Mouse (Mus musculus): ENCODE results near the gene Ppfia3.

Gene Ppfia3

DNA sequence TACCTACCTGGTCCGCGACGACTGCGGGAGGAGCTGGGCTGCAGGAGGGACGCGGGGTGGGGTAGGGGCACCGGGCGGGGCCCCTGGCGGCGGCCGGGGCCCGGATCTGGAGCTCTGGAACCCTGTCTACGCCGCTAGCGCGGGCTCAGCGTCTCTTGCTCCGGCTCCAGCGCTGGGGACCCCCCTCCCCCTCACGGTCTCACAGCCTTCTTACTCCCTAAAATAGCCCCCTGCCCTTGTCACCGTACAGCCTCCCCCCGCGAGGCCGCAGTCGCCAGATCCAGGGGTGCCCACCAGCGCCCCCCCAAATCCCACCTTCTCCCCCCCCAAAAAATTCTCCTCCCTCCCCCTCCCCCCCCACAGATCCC lies at the start of gene Ppfia3:
Gene Ppfia3 (minus strand): TSS at position 368 of the 368 bp plus-strand sequence.
- 1% methylated on average over 25 of the region's 26 CpGs for WGBS

GRCm38 (mm10) chr7:45415636-45416035 lies 48.8 kb upstream of the Ppfia3 start:
- WGBS = 12% methylated on average over 37 of the region's 37 CpGs

GRCm38 (mm10) chr7:45414740-45415224 lies 48.0 kb upstream of the Ppfia3 start:
- 40% methylated on average over 12 of the region's 12 CpGs for WGBS

GRCm38 (mm10) chr7:45413864-45414739 lies 47.3 kb upstream of the Ppfia3 start:
- 4% methylated on average over 27 of the region's 27 CpGs for WGBS

- 5% methylated on average over 45 of the region's 45 CpGs for WGBS
Observed at GRCm38 (mm10) chr7:45413113-45413863, 46.5 kb upstream of the Ppfia3 start, which contains the start of gene Ntf5. TSS of gene Ntf5 (plus strand) at chr7:45413695.

DNA sequence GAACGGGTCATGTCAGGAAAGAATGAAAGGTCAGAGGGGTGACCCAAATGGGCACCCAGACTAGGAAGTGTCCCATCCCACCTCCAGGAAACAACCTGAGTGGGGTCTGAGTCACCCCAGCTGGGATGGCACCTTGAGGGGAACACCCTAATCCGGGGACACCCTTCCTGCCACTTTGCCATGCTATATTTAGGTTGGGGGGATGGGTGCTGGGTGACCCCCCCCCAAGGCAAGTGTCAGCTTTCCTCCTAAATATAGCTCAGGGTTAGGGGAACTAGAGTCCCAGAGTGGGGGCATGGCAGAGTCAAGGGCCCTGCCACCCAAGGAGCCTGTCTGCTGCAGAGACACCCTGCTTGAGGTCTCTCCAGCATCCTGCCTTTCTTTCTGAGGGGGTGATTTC lies 45.6 kb upstream of the Ppfia3 start:
- WGBS = 83% methylated on average over 2 of the region's 2 CpGs

DNA sequence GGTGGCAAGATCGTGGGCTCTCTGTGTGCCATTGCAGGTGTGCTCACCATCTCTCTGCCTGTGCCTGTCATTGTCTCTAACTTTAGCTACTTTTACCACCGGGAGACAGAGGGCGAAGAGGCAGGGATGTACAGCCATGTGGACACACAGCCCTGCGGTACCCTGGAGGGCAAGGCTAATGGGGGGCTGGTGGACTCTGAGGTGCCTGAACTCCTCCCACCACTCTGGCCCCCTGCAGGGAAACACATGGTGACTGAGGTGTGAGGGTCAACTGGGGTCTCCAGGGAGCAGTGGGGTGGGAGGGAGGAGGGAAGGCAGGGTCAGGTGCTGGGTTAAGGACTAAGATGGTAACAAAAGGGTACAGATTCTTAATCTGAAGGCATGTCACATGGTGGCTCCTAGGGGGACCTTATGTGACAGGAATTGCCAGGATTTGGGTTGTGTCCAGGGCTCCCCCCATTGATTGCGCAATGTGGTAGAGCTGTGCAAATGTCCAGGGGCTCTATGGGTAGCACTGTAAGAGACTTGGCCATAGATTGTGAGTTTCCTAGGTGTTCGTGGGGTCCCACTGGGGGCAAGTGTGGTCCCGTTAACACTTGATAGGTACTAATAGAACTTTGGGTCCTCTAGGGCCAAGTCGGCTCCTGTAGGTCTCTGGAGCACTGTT lies 42.8 kb upstream of the Ppfia3 start:
- WGBS = 88% methylated on average over 8 of the region's 8 CpGs

DNA sequence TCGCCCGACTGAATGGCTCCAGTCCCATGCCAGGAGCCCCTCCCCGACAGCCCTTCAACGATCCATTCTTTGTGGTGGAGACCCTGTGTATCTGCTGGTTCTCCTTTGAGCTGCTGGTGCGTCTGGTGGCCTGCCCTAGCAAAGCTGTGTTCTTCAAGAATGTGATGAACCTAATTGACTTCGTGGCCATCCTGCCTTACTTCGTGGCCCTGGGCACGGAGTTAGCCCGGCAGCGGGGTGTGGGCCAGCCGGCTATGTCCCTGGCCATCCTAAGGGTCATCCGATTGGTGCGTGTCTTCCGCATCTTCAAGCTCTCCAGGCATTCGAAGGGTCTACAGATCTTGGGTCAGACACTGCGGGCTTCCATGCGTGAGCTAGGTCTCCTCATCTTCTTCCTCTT lies 42.1 kb upstream of the Ppfia3 start:
- WGBS = 88% methylated on average over 17 of the region's 17 CpGs

GRCm38 (mm10) chr7:45408351-45408750 lies 41.5 kb upstream of the Ppfia3 start:
- WGBS = 78% methylated on average over 7 of the region's 7 CpGs

- WGBS = 85% methylated on average over 10 of the region's 10 CpGs
Observed at GRCm38 (mm10) chr7:45407836-45408235, 41.0 kb upstream of the Ppfia3 start.

DNA sequence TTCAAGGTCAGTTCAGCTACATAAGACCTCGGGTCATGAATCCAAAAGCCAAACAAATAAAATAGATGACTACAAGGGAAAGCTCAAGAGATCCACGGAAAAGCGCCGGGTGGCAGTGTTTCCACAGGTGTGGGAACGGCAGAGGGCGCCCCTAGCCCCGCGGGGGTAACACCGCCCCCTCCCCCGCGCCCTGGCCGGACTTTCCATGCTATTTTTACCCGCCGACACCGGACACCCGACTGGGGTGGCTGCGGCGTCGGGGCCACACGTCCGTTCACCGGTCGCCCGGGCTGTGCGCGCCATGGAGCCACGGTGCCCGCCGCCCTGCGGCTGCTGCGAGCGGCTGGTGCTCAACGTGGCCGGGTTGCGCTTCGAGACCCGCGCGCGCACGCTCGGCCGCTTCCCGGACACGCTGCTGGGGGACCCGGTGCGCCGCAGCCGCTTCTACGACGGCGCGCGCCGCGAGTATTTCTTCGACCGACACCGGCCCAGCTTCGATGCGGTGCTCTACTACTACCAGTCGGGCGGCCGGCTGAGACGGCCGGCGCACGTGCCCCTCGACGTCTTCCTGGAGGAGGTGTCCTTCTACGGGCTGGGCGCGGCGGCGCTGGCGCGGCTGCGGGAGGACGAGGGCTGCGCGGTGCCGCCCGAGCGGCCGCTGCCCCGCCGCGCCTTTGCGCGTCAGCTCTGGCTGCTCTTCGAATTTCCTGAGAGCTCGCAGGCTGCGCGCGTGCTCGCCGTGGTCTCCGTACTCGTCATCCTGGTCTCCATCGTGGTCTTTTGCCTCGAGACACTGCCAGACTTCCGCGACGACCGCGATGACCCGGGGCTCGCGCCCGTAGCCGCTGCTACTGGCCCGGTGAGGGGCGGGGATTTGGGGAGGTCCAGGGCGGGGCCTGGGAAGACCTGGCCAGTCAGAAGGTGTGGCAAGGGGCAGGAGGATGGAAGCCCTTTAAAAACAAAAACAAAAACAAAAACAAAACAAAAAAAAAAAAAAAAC lies 39.6 kb upstream of the Ppfia3 start:
- 1% methylated on average over 113 of the region's 114 CpGs for WGBS

DNA sequence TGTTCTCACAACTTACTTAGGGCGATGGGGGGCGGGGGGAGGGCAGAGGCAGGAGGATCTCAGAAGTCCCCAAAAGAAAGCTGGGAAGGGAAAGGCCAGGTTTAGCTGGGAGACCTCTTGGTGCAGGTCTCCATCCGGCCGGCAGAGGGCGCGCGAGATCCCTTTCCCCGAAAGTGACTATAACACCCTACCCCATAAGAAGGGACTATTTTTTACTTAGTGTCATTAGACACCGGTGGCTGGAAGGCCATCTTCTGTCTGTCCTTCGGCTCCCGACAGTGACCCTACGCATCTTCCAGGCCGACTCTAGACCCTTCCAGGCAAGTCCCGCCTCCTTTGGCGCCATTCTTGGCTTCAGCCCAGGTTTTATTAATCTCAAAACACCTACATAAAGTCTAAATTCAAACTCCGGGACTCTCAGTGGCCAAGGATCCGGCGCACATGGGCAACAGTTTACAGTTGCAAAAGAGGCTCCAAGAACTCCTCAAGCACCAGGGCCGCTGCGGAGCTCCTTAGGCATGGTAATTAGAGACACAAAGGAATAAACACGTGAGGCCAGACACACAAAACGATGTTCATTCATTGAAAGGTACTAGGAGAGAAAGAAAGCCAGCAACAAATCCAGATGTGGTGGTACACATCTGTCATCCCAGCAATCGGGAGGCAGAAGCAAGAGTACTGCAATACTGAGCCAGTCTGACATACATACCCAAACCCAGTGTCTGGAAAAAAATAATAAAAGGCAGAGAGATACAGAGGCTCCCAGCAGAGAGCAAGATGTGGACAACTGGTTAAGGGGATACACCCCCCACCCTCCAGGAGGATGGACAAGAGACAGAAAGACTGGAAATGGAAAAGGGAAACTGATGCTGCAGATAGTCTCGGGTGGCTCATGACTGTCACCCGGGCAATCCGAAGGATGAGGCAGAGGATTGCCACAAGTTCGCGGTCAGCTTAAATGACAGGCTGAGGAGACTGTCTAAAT lies 38.6 kb upstream of the Ppfia3 start, which contains the start of gene Kcna7:
Gene Kcna7 (plus strand): TSS at position 563 of the 985 bp plus-strand sequence.
- WGBS = 10% methylated on average over 28 of the region's 28 CpGs

DNA sequence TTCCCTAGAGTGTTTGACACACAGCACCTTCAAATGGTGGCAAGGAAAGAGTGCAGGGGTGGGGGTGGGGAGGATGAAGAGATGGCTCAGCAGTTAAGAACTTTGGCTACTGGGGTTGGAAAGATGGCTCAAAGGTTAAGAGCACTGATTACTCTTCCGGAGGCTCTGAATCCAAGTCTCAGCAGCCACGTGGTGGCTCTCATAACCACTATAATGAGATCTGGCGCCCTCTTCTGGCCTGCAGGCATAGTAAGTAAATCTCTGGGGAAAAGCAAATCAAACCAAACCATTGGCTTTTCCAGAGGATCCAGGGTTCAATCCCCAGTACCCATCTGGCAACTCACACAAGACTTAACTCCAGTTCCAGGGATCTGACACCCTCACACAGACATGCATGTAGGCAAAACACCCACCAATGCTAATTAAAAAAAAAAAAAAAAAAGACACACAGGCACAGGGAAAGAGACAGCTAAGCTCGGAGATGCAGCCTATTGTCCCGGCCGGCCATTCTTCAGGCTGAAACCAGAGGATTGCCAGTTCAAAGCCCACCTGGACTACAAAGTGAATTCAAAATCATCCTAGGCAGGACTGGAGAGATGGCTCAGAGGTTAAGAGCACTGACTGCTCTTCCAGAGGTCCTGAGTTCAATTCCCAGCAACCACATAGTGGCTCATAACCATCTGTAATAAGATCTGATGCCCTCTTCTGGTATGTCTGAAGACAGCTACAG lies 36.9 kb upstream of the Ppfia3 start:
- 43% methylated on average over 6 of the region's 6 CpGs for WGBS

DNA sequence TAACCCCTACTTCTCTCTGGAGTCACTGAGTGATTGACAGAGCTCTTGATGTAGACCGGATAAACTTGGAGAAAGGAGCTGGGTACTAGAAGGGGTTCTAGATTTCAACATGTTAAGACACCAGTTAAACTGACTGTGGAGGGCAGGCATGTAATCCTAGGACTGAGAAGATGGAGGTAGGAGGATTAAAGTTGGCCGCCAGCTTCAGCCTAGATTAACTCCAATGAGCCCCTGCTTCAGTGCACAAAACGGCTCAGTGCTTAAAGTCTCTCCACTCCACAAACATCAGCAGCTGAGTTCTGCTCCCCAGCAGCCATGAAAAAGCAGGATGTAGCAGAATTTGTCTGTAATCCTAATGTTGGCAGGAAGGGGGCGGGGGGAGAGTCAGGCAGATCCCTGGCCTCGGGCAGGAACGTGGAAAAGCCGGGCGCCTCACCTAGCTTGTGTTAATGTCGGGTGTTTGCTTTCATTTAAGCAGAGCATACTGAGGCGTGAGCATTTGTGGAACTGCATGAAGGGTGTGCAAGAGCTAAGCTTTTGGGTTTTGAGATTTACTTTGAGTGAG lies 34.8 kb upstream of the Ppfia3 start:
- WGBS = 67% methylated on average over 10 of the region's 10 CpGs

- WGBS = 71% methylated on average over 2 of the region's 2 CpGs
Observed at GRCm38 (mm10) chr7:45396787-45397186, 30.0 kb upstream of the Ppfia3 start.

DNA sequence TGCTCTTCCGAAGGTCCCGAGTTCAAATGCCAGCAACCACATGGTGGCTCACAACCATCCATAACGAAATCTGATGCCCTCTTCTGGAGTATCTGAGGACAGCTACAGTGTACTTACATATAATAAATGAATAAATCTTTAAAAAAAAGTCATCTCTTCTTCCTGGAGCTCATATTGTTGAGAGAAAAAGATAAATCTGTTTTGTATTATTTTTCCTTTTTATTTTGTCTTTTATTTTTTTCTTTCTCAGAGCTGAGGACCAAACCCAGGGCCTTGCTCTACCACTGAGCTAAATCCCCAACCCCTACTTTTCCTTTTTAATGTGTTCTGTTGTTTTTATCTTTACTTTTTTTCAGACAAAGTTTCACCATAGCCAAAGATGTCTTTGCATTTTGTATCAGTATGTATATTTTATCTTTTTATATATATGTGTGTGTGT lies 29.5 kb upstream of the Ppfia3 start:
- 4% methylated on average over 3 of the region's 3 CpGs for WGBS

DNA sequence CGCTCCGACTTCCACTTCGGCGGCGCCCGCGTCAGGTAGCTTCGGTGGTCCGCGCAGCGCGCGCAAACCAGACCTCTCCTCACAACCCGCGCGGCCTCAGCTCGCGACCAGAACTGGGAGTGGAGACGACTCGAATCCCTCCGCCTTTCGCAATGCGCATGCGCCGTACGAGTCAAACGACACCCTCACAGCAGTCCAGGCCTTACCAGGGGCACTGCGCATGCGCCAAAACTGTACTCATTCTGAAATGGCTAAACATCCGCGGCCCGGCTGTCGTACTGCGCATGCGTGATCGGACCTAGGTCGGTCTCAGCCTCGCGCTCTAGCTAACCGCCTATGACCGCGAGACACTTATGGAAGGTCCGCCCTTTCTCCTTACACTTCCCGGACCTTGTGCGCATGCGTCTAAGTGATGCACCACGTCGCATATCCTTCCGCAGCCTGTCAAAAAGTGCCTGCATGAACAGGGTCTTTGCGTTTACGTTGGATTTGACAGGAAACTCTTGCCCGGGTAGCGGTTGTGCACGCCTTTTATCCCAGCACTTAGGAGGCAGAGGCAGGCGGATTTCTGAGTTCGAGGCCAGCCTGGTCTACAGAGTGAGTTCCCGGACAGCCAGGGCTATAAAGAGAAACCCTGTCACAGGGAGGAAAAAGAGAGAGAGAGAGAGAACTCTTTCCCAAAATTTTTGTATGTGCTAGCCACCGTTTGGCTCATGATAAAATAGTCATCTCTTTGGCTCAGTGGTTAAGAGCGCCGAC lies 28.9 kb upstream of the Ppfia3 start, which contains the start of gene Snrnp70:
Gene Snrnp70 (minus strand): TSS at position 165 of the 759 bp plus-strand sequence.
- WGBS = under 1% methylated on average over 60 of the region's 60 CpGs

GRCm38 (mm10) chr7:45395129-45395541 lies 28.3 kb upstream of the Ppfia3 start:
- under 1% methylated on average over 19 of the region's 20 CpGs for WGBS
